Mouse (Mus musculus) cortical plate, adult 2 months (tissue): Measurements from ENCODE around the gene Ipcef1. TPM values are rescaled to one million over a fixed set of nuclear protein-coding genes. Genes with fewer than 3 reads are reported as not detected.
"Not testable (repeated sequence)": the region's sequence is repeated elsewhere in the genome, so short reads cannot be mapped to it uniquely, and the experiment has no call there.

Experiments
- H3K27ac ChIP-seq: fragments of 200-500 bp; 2 replicates; pipeline ENCODE4 v1.5.1; 2012; ENCODE audit warnings: low read length, control low read depth, inconsistent platforms; ENCODE audit not compliant: insufficient read depth
- H3K4me1 ChIP-seq: fragments of 200-500 bp; 2 replicates; pipeline ENCODE4 v1.6.1; 2011; ENCODE audit warnings: low read length; ENCODE audit not compliant: control insufficient read depth, insufficient read depth
- H3K4me3 ChIP-seq: fragments of 200-500 bp; 2 replicates; pipeline ENCODE4 v1.5.1; 2011; ENCODE audit warnings: mild to moderate bottlenecking, low read length, control low read depth; ENCODE audit not compliant: insufficient read depth
- CTCF ChIP-seq: fragments of 200-500 bp; IDR thresholded peaks from 2 replicates; pipeline ENCODE4 v1.5.1; 2011; ENCODE audit warnings: mild to moderate bottlenecking, control low read depth, low read length; ENCODE audit not compliant: insufficient read depth; ENCODE audit errors: extremely low read depth
- POLR2A ChIP-seq: fragments of 200-500 bp; IDR thresholded peaks from 2 replicates; pipeline ENCODE4 v1.6.1; 2011; ENCODE audit warnings: mild to moderate bottlenecking, low read length, control low read depth; ENCODE audit not compliant: insufficient read depth; ENCODE audit errors: extremely low read depth
- polyA plus RNA-seq: library from polyadenylated mRNA; depleted of rRNA; stranded (reverse); fragments of >200 nt; gene quantifications from 2 replicates; pipeline ENCODE4 v1.2.3, GENCODE M21; 2012

Ipcef1 gene
- polyA plus RNA-seq, 1 experiment: 45.7 TPM

DNA sequence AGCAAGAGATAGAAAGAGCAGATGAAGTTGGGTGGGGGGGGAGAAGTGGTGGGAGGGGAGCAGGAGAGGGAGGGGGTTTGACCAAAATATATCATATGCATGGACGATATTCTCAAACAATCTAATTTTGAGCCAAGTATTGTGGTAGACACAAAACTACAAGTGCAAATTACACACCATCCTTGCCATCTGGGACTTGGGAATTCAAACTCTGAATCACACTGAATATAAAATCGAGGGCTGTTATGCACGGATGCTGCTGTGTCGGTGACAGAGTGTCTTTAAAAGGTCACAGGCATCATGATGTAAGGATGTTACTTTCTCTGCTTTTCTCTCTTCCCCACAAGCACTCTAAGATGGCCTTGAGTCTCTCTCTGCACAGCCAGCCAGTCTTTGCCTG lies 152.2 kb downstream of the Ipcef1 start:
- H3K27ac ChIP-seq: no peak overlapping the region
- peaks cover 10% of the 10 kb centered on the region for H3K4me1 ChIP-seq
- no peak overlapping the region for H3K4me3 ChIP-seq
- TF ChIP-seq POLR2A: no peak
- no peak for TF ChIP-seq CTCF

DNA sequence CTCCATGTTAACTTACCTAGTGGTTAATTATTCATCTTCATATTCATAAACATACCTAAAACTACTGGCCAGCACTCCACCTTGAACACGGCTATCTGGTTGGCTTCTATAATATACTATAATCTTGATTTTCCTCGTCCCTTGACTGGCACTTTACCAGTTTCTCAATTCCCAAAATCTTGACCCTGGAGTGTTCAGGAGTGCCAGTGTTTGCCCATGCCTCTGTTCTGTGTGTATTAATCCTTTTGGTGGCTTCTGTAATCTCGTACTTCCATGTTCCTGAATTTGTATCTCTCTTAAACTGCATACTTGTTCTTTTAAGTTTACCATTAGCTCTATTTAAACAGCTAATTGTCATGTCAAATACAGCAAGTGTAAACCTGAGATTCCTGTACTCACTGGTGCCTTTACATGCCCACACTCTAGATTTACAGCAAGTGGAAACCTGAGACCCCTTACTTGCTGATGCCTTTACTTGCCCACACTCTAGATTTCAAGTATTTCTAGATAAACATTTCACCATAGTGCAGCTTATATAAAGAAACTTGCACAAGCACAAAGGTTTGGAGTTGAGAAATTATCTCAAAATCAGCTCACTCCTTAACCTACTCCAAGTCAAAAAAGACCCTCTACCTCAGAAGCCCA lies 155.5 kb downstream of the Ipcef1 start:
- Histone ChIP-seq H3K4me3 (no peak overlapping the region), H3K27ac (no peak overlapping the region), H3K4me1 (peaks cover 5% of the 10 kb centered on the region)
- TF ChIP-seq CTCF: no peak
- TF ChIP-seq POLR2A: no peak

DNA sequence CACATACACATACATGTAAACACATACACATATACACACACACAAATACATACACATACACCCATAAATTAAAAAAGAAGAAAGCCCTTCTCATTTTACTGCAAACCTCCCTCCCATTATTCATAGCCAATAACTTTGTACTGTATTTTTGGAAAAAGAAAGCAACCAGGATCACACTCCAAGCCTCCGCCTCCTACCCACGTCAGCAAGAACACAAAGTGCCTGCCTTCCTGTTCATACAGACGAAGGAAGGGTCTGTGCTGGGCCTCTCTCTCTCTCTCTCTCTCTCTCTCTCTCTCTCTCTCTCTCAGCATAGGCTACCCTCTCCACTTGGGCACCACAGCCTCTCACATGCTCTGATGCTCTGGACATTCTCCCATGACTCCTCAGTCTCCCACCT lies 156.5 kb downstream of the Ipcef1 start:
- TF ChIP-seq POLR2A (peak; percentile 37; the same call in 1 of the 2 replicates), CTCF (no peak)
- peaks cover 5% of the 10 kb centered on the region for H3K4me1 ChIP-seq
- peak overlapping the region; percentile 24; the same call in 1 of the 2 replicates for H3K27ac ChIP-seq
- H3K4me3 ChIP-seq: no peak overlapping the region

DNA sequence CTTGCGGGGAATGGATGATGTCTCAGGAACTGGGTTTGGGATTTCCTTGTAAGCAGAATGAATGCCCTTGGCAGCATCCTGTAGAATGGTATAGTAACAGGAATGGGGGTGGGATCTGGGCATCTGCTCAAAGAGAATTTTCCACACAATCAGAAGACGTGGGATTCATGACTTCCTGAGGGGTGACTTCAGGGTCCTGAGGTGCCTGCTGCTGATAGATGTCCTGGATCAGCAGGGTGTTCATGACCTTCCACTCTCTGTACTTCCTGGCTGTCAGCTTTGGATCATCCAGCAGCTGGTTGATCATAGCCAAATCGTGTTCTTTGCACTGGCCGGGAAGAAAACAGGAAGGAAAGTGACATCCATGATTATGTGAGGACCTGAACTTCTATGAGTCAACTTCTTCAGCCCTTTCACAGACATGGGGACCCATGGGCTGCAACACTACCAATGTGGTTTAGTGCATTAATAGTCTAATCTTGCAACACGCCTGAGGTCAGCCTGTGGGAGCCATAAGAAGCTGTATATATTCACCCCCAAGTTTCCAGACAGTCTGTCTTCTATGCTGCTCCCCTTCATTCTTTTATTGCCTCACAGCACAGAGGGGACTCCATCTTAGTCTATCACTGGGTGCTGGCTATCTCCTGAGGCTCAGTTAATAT lies 161.8 kb downstream of the Ipcef1 start:
- Histone ChIP-seq H3K4me1 (no peaks in the 10 kb centered on the region; the same call in 1 of the 2 replicates), H3K27ac (no peak overlapping the region), H3K4me3 (no peak overlapping the region)
- TF ChIP-seq POLR2A (no peak), CTCF (no peak)

DNA sequence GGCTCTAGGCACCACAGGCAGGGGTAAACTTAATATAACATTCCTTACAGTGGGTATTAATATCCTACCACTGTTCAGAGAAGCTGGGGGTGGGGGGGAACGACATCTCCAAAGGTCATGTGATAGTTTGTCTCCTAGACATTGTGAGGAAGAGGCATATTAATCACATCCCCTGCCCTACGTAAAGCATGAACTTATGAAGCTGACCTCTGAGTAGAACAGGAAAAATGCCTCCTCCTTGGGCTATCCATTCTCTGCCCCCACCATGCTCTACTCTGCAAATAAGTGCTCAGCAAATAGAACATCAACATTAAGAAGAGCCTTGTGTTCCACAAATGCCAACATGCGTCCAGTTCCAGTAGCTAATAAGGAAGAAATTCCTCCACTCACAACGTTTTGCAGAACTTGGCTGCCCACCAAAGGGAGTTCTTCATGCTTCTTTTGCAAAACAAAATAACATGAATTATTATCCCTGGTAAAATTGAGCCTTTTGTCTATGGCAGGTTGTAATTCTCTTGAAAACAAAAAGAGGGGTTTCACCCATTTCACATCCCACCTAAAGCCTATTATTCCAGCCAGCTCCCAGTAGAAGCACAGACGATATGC lies 162.5 kb downstream of the Ipcef1 start:
- no peak overlapping the region for H3K4me3 ChIP-seq
- H3K27ac ChIP-seq: 0 out of 2 replicates have a peak overlapping the region, but pooled peaks have one; percentile 20
- H3K4me1 ChIP-seq: no peaks in the 10 kb centered on the region; the same call in 1 of the 2 replicates
- TF ChIP-seq CTCF (no peak), POLR2A (no peak)

DNA sequence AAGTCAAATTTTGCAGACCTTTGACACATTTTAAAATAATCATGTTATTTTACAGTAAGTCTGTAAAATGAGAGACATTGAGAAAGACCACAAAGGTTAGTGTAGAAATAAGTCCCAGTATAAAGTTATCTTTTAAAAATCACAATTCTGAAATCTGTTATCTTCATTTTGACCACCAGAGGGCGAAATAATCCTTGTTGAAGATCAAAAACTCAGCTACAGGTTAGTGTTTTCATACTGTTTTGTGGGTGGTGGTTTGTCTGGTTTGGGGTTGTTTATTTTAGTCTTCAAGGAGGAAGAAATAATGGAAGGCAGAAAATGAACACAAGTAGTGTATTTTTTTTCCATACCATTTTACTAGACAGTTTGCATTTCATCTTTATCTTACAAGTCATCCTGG lies 166.8 kb downstream of the Ipcef1 start:
- H3K27ac ChIP-seq: no peak overlapping the region
- no peak overlapping the region for H3K4me3 ChIP-seq
- TF ChIP-seq POLR2A (no peak), CTCF (no peak)
- no peaks in the 10 kb centered on the region; the same call in 1 of the 2 replicates for H3K4me1 ChIP-seq

DNA sequence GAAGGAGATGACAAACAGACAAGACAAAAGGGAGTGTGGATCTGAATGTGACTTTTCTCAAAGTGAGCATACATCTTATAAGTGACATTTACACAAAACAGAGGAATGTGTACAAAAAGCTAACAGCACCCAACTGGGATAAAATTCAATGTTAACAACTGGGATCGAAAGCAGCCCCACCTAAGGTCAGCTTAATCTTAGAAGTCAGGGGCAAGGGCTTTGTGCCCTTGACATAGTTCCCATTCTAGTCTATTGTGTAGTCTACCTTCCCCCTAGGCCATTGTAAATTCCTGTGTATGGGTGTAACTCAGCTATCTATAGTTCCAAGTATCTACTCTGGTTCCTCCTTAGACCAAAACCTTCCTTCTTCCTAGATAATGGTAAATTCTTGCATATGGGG lies 170.2 kb downstream of the Ipcef1 start:
- H3K4me1 ChIP-seq, H3K27ac ChIP-seq, H3K4me3 ChIP-seq: not testable (repeated sequence)

DNA sequence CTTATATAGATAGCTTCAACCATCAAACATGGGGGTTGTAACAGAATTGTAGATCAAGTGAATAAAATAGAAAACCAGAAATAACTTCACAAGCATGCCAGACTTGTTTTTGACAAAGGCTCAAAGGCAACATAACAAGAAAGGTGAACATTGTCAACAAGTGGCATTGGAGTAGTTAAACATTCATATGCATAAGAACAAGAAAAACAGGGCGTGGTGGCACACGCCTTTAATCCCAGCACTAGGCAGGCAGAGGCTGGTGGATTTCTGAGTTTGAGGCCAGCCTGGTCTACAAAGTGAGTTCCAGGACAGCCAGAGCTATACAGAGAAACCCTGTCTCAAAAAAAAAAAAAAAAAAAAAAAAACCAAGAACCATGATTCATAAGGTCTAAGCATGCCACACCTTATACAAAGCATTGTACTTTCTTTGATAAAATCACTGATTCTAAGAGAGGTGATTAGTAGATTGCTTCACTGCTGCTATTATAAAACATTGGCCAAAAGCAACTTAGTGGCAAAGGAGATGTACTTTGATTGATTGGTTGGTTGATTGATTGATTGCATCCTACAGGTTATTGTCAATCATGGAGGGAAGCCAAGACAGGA lies 173.9 kb downstream of the Ipcef1 start:
- TF ChIP-seq CTCF (no peak), POLR2A (no peak)
- H3K4me3 ChIP-seq: no peak overlapping the region
- H3K27ac ChIP-seq: no peak overlapping the region
- H3K4me1 ChIP-seq: no peaks in the 10 kb centered on the region

DNA sequence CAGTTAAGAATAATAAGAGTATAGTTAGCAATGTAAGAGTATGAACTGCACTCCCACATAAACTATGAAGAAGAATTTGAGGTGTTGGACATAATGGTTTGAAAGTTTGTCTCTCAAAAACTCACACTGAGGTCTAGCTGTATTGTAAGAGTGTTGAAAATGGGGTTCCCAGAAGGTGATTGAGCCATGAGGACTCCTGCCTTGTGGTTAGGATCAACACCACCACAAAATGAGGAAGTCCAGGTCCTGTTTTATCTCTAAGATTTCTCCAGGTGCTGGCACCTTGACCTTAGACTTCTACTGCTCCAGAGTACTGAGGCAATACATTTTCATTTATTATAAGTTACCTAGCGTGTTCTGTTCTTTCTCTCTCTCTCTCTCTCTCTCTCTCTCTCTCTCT lies 178.4 kb downstream of the Ipcef1 start:
- H3K4me3 ChIP-seq: no peak overlapping the region
- no peaks in the 10 kb centered on the region for H3K4me1 ChIP-seq
- no peak for TF ChIP-seq POLR2A
- no peak for TF ChIP-seq CTCF
- H3K27ac ChIP-seq: no peak overlapping the region
